Mouse (Mus musculus) spleen, adult 2 months (tissue): ENCODE results near the gene Atp6v0a1.

Source experiments
- CTCF ChIP-seq: fragments of 200-500 bp; IDR thresholded peaks from 2 replicates; pipeline ENCODE4 v1.5.1; 2011; ENCODE audit warnings: mild to moderate bottlenecking, inconsistent platforms; ENCODE audit not compliant: insufficient read depth, insufficient read length, insufficient replicate concordance; ENCODE audit errors: extremely low read depth
- POLR2A ChIP-seq: fragments of 200-500 bp; IDR thresholded peaks from 2 replicates; pipeline ENCODE4 v1.6.1; 2011; ENCODE audit warnings: low read depth, low read length, inconsistent platforms

GRCm38 (mm10) chr11:101066549-101067412, 57.5 kb downstream of the Atp6v0a1 start:
- no peak for TF ChIP-seq POLR2A
- peak; percentile 83; the same call in 1 of the 2 replicates for TF ChIP-seq CTCF
